Mouse (Mus musculus) sigmoid colon, adult 10 weeks (tissue): ENCODE results near the gene Sap30. TPM values are rescaled to one million over a fixed set of nuclear protein-coding genes. Genes with fewer than 3 reads are reported as not detected.

Experiments
- polyA plus RNA-seq: library from polyadenylated mRNA; stranded (reverse); fragments of 350-450 nt; fragmentation: Illumina TruSeq; extraction: RNeasy Lipid Tissue Mini Kit (QIAGEN cat#74804); gene quantifications from one replicate; pipeline ENCODE4 v1.2.3, GENCODE M21; 2014; ENCODE audit warnings: low read depth, low replicate concordance

The Sap30 gene
- polyA plus RNA-seq: 18.2 TPM

DNA sequence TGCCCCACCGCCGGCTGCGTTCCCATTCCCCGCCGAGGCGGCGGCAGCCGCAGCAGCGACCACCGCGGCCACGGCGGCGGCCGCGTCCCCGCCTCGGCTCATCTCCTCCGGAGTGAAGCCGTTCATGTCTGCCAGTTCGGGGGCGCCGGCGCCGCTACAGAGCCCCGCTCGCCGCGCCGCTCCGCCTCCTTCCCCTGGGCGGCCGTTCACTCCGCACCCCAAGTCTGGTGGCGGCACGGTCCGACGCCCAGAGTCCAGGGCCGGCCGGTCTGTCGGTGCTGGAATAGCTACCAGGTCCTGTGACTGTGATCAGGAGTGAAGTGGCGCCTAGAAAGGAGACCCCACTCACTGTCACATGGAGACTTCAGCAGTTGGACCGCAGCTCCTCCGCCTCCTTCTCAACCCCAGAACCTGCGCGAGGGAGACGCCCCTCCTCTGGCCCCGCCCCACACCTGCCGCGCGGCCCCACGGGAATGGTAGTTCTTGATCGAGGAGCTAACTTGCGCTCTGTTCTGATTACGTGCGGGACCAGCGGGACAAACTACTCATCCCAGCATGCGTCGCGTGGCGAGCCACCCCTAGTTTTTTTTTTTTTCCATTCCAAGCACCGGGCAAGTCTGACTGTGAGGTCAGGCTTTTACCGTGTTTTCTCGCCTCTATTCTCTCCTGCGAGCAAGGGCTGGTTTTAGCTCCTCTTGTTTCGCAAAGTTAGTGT lies at the start of gene Sap30:
Gene Sap30, minus strand, starts transcription at position 420 of the 715 bp plus-strand sequence.

DNA sequence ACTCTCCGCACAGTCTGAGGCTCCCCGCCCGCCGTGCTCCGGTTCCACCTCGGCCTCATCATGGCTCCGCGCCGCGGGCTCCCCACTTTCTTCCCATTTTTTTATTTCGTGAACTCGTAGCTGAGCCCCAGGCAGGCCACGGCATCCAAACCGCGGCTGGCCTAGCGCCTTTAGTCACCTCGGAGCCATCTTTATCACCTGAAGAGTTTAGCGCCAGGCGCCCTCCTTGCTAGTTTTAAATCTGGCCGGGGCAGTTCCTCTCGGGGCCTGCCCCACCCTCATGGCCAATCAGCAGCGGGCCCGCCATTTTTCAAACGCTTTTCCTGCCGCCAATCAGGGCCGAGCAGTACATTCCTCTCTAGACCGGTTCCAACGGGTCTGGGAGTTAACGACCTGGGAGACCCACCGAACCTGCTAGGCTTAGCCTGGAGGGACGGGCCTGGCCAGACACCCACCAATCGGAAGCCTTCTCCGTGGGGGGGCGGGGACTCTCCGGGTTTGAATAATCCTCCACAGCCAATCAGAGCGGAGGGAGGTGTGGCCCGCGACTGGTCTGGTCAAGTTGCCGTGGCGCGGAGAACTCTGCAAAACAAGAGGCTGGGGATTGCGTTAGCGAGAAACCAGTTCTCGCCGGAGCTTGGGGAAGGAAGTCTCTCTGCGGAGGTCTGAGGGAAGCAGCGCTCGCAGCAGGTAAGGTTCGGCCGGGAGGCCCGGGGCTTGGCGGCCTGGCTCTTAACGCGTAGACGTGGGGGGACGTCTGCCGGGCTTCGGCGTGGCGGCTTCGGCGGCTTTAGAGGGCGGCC lies 23.9 kb upstream of the Sap30 start, which contains the start of gene Hmgb2:
Gene Hmgb2, plus strand, starts transcription at position 592 of the 803 bp plus-strand sequence.

DNA sequence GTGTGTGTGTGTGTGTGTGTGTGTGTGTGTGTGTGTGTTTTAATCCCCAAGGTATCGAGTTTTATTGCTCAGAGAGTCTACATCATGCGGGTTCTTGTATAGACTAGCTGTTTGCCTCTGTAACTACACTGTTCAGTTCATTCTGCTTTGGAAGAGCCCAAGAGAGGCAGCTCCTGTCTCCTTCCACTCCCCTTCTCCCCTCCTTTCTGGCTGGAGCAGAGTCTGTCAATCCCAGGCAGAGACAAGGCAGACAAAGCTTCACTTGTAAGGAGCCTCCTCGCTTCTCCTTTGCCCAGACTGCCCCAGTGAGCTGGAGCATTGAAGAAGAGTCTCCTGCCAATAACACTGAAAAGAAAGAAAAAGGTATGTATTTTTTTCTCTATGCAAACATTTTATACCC lies 31.9 kb downstream of the Sap30 start, which contains the start of gene Scrg1:
Gene Scrg1, plus strand, starts transcription at position 159 of the 400 bp plus-strand sequence.

Other genes with a start within 250 kb of the Sap30 start
- 5.6 TPM for gene Hand2, start 166.9 kb downstream of the Sap30 start, polyA plus RNA-seq
- gene Scrg1, start 31.9 kb downstream of the Sap30 start, polyA plus RNA-seq: not detected
- 87.3 TPM for gene Hmgb2, start 24.0 kb upstream of the Sap30 start, polyA plus RNA-seq
- 410 TPM for gene Galnt7, start 165.2 kb upstream of the Sap30 start, polyA plus RNA-seq